Mouse (Mus musculus): ENCODE measurements around the gene Col15a1.

DNA sequence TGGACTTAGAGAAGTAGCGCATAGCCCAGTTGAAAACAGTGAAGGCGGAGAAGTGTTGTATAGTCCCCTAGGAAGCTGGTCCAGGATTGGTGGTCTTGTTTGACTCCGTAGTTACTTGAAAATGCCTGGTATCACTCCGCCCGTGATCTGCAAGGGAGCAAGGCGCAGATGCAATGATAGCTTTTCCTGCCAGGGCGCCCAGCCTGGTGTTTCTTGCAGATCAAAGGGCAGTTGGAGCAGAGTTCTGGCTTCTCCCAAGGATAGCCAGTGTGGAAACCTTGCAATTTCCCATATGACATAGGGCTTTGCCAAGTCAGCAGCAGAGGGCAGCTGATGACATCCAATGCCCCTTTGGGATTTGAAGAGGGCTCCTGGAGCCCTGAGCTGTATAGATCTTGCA, 1.5 kb downstream of the Col15a1 start:
- TF ChIP-seq CTCF (IDR thresholded peaks at IDR 0.05; ENCODE audit: extremely low read depth, insufficient read length, insufficient replicate concordance, low read depth, low read length) = no peak
- no peak for TF ChIP-seq POLR2A (IDR thresholded peaks at IDR 0.05; ENCODE audit: low read depth, low read length)
